Comparison of ENCODE assay signal across 15 mouse cellular contexts in the genomic region with DNA sequence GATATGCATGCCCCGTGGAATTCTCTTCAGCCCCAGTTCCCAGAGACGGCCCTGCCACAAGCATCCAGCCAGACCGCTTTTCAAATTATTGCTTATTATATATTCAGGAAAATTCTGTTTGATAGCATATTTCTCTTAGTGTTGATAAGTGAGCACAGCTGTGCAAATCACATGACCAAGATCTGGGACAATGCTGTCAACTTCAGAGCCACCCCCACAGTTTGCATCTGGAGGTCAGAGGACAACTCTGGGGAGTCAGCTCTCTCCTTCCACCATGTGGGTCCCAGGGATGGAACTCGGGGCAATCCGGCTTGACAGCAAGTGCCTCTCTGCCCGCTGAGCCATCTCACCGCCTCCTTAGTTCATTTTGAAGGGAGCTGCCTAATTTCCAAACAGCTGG.
A peak's percentile ranks its signal among the peaks of the same experiment; 100 is the strongest.
DNase-seq lines count a peak whose midpoint lies in the region; ATAC-seq and TF ChIP-seq lines count a peak whose summit lies in the region.
"Had no signal": no experiment of that assay in that cellular context is flagged by ENCODE, and none has a peak within 500 bp of the region (broad histone marks: within the 10 kb centered on the region; RNA-seq: fewer than 3 reads in every experiment).

No protein-coding gene starts in this region.

- no peaks in the 10 kb centered on the region for H3K36me3 ChIP-seq in forebrain, embryonic 16.5 days (ENCODE audit: control insufficient read depth, insufficient read depth)
- H3K36me3 ChIP-seq in forebrain, postnatal 0 days (ENCODE audit: insufficient read depth) = no peaks in the 10 kb centered on the region
- H3K36me3 ChIP-seq in kidney, embryonic 16.5 days (ENCODE audit: insufficient read depth, low read length) = no peaks in the 10 kb centered on the region
- H3K36me3 ChIP-seq in lung, postnatal 0 days (ENCODE audit: insufficient read depth, low read length) = no peaks in the 10 kb centered on the region
- no peaks in the 10 kb centered on the region for H3K36me3 ChIP-seq in stomach, postnatal 0 days (ENCODE audit: control insufficient read depth, insufficient read depth, low read length)

- TF ChIP-seq CTCF in forebrain, postnatal 0 days (IDR thresholded peaks at IDR 0.05; ENCODE audit: low read depth) = no peak
- TF ChIP-seq CTCF in lung, postnatal 0 days (IDR thresholded peaks at IDR 0.05) = no peak
- TF ChIP-seq CTCF in stomach, postnatal 0 days (IDR thresholded peaks at IDR 0.05; ENCODE audit: low read depth) = no peak

- H3K27ac ChIP-seq in forebrain, embryonic 16.5 days (ENCODE audit: low read length) = peak overlapping the region; percentile 33; the same call in 1 of the 2 replicates
- no peak overlapping the region for H3K27ac ChIP-seq in forebrain, postnatal 0 days (ENCODE audit: low read depth, low read length)
- H3K27ac ChIP-seq in kidney, embryonic 16.5 days (ENCODE audit: low read length) = peak overlapping the region; percentile 69
- H3K27ac ChIP-seq in lung, postnatal 0 days (ENCODE audit: low read length) = peak overlapping the region; percentile 47; the same call in 1 of the 2 replicates
- H3K27ac ChIP-seq in stomach, postnatal 0 days (replicated peaks) = peak overlapping the region; percentile 56
- H3K27ac ChIP-seq: layer of hippocampus, adult 2 months; liver, embryonic 14.5 days had no signal

- no peaks in the 10 kb centered on the region for H3K9me3 ChIP-seq in forebrain, embryonic 16.5 days (ENCODE audit: control insufficient read depth, low read length)
- H3K9me3 ChIP-seq in forebrain, postnatal 0 days (ENCODE audit: low read length) = no peaks in the 10 kb centered on the region
- H3K9me3 ChIP-seq in kidney, embryonic 16.5 days (ENCODE audit: low read length) = no peaks in the 10 kb centered on the region
- H3K9me3 ChIP-seq in lung, postnatal 0 days (ENCODE audit: low read length) = no peaks in the 10 kb centered on the region
- no peaks in the 10 kb centered on the region for H3K9me3 ChIP-seq in stomach, postnatal 0 days (ENCODE audit: control insufficient read depth, low read length)

- H3K4me3 ChIP-seq in forebrain, embryonic 16.5 days (replicated peaks; ENCODE audit: low read length) = no peak overlapping the region
- H3K4me3 ChIP-seq in forebrain, postnatal 0 days (ENCODE audit: low read depth, low read length) = no peak overlapping the region
- H3K4me3 ChIP-seq in kidney, embryonic 16.5 days (ENCODE audit: low read length) = no peak overlapping the region
- no peak overlapping the region for H3K4me3 ChIP-seq in lung, postnatal 0 days (ENCODE audit: low read depth, low read length)
- H3K4me3 ChIP-seq in stomach, postnatal 0 days (ENCODE audit: low read depth, low read length) = no peak overlapping the region
- H3K4me3 ChIP-seq: layer of hippocampus, adult 2 months had no signal

- no peak overlapping the region for H3K9ac ChIP-seq in forebrain, embryonic 16.5 days (replicated peaks; ENCODE audit: low read depth, low read length)
- H3K9ac ChIP-seq in forebrain, postnatal 0 days = no peak overlapping the region
- no peak overlapping the region for H3K9ac ChIP-seq in kidney, embryonic 16.5 days (replicated peaks; ENCODE audit: low read length)
- no peak overlapping the region for H3K9ac ChIP-seq in lung, postnatal 0 days (replicated peaks; ENCODE audit: low read depth)
- no peak overlapping the region for H3K9ac ChIP-seq in stomach, postnatal 0 days (ENCODE audit: low read length)
- H3K9ac ChIP-seq: liver, embryonic 14.5 days had no signal

- TF ChIP-seq EP300 in lung, postnatal 0 days (IDR thresholded peaks at IDR 0.05) = no peak
- TF ChIP-seq EP300 in stomach, postnatal 0 days (optimal IDR thresholded peaks at IDR 0.05) = no peak

- H3K4me1 ChIP-seq in forebrain, embryonic 16.5 days (replicated peaks; ENCODE audit: control insufficient read depth, insufficient read depth, low read length) = no peaks in the 10 kb centered on the region; the same call in none of the 2 replicates
- no peaks in the 10 kb centered on the region for H3K4me1 ChIP-seq in forebrain, postnatal 0 days (ENCODE audit: insufficient read depth)
- H3K4me1 ChIP-seq in kidney, embryonic 16.5 days (ENCODE audit: insufficient read depth, low read length) = peaks cover 39% of the 10 kb centered on the region
- H3K4me1 ChIP-seq in lung, postnatal 0 days (ENCODE audit: insufficient read depth, low read depth, low read length) = peaks cover 5% of the 10 kb centered on the region; the same call in 1 of the 2 replicates
- H3K4me1 ChIP-seq in stomach, postnatal 0 days (replicated peaks; ENCODE audit: control insufficient read depth, insufficient read depth) = no peaks in the 10 kb centered on the region

- H3K4me2 ChIP-seq in forebrain, embryonic 16.5 days (ENCODE audit: low read length) = no peak overlapping the region
- no peak overlapping the region for H3K4me2 ChIP-seq in forebrain, postnatal 0 days (ENCODE audit: low read depth)
- no peak overlapping the region for H3K4me2 ChIP-seq in kidney, embryonic 16.5 days (replicated peaks; ENCODE audit: low read depth, low read length)
- H3K4me2 ChIP-seq in lung, postnatal 0 days (replicated peaks; ENCODE audit: low read depth, low read length) = no peak overlapping the region
- no peak overlapping the region for H3K4me2 ChIP-seq in stomach, postnatal 0 days (replicated peaks; ENCODE audit: low read depth)

- WGBS in forebrain, embryonic 16.5 days = 74% methylated on average over 7 of the region's 7 CpGs
- WGBS in forebrain, postnatal 0 days = 76% methylated on average over 7 of the region's 7 CpGs
- 43% methylated on average over 7 of the region's 7 CpGs for WGBS in kidney, embryonic 16.5 days
- 38% methylated on average over 7 of the region's 7 CpGs for WGBS in lung, postnatal 0 days
- 48% methylated on average over 7 of the region's 7 CpGs for WGBS in stomach, postnatal 0 days

- no peaks in the 10 kb centered on the region for H3K27me3 ChIP-seq in forebrain, embryonic 16.5 days (replicated peaks; ENCODE audit: control insufficient read depth, insufficient read depth, low read length)
- no peaks in the 10 kb centered on the region for H3K27me3 ChIP-seq in forebrain, postnatal 0 days (ENCODE audit: insufficient read depth, low read length)
- no peaks in the 10 kb centered on the region for H3K27me3 ChIP-seq in kidney, embryonic 16.5 days (ENCODE audit: insufficient read depth, low read length)
- no peaks in the 10 kb centered on the region for H3K27me3 ChIP-seq in lung, postnatal 0 days (replicated peaks; ENCODE audit: insufficient read depth, low read length)
- no peaks in the 10 kb centered on the region for H3K27me3 ChIP-seq in stomach, postnatal 0 days (ENCODE audit: control insufficient read depth, insufficient read depth, low read length)

- DNase-seq in forebrain, postnatal 0 days = no peak
- DNase-seq in kidney, postnatal 25 days = no peak
- peak; percentile 64 for DNase-seq in lung, postnatal 0 days (ENCODE audit: low spot score)
- no peak for DNase-seq in stomach, postnatal 0 days (ENCODE audit: low spot score)
- DNase-seq in testis, postnatal 10 days (ENCODE audit: low spot score) = no peak
- DNase-seq: adrenal gland, postnatal 14 days; cerebellum, adult 8-10 months; gastrocnemius, postnatal 36 days; thymus, adult 2 months had no signal

- no peak for ATAC-seq in forebrain, embryonic 16.5 days
- ATAC-seq in forebrain, postnatal 0 days = no peak
- ATAC-seq in kidney, embryonic 16.5 days (ENCODE audit: low FRiP score, low TSS enrichment) = no peak
- peak; percentile 75 for ATAC-seq in lung, postnatal 0 days
- no peak for ATAC-seq in stomach, postnatal 0 days (ENCODE audit: low FRiP score, low TSS enrichment)
- no peak for ATAC-seq in erythroid progenitor cell, adult 5-6 weeks (replicated peaks; ENCODE audit: low FRiP score, poor library complexity, severe bottlenecking)
- ATAC-seq: hindbrain, embryonic 16.5 days had no signal
